Mouse (Mus musculus): ENCODE results near the gene Exoc6b.

Gene Exoc6b

DNA sequence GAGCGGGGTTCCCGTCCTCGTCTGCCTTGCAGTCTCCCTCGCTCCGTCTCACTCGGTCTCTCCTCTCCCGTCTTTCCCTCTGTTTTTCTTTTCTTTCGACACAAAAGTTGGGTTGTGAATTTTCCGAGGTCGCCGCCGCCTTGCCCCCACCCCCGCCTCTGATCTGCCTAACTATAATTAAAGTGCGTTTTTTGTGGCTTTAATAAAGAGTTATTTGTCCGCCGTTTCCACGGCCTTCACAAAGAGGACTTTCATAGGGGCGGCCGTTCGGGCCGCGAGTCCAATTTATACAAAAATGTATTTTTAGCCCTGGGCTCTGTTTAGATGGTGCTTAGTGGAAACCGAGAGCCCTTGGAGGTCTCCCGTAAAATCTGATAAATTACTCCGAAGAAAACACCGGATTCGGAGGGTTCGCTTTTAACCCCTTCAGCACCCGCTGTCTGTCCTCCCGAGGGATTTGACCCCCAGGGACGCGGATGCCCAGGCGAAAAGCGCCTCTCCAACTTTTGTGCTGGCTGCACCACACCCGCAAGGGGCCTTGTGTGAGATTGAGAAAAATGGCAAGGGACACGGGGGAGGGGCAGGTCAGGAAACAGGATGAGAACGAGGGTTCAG is 483.5 kb downstream of the Exoc6b start:
- DNase-seq (ENCODE audit: low spot score in 2 of 2), result no peak

- DNase-seq (ENCODE audit: low spot score in 2 of 2), result no peak
These were observed 484.3 kb downstream of the Exoc6b start for GRCm38 (mm10) chr6:84584783-84585685.

GRCm38 (mm10) chr6:84583841-84584782 is 485.2 kb downstream of the Exoc6b start:
- no peak for DNase-seq (ENCODE audit: low spot score in 2 of 2)

DNA sequence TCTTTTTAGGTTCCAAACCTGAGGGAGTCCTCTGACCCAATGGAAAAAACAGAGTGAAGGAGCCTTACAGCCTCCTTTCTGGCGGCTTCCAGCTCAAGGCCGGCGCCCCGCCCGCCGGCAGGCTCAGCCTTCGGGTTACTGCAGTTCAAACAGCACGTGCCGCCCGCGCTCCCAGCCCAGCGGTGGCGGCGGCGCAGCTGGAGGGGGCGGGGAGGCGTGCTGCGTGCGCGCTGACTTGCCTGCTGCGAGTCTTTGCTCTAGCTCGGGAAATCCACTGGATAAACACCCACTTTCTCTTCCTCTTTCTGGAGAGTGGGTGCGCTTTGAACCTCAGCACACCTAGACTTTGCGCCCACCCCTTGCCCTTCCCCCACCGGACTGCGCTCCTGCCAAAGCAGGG is 485.9 kb downstream of the Exoc6b start:
- DNase-seq (ENCODE audit: low spot score in 2 of 2), result no peak

DNA sequence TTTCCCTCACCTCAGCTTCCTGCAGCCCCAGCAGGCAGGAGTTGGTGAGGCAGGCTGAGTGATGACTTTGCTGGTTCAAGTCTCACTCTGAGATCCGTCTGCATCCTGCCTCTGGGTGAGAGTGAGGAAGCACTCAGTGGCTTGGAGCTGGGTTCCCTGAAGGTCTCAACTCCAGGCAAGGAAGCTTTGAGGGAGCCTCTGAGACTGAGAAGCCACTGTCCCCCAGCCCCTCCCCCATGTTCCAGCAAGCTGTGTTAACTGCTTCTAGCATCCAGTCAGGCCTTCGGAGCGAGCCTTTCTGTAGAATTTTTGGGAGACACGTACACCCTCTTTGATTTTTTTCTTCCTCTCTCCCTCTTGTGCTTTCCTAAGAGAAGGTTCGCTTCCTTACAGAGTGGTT is 486.5 kb downstream of the Exoc6b start:
- DNase-seq (ENCODE audit: low spot score in 2 of 2), result no peak

DNA sequence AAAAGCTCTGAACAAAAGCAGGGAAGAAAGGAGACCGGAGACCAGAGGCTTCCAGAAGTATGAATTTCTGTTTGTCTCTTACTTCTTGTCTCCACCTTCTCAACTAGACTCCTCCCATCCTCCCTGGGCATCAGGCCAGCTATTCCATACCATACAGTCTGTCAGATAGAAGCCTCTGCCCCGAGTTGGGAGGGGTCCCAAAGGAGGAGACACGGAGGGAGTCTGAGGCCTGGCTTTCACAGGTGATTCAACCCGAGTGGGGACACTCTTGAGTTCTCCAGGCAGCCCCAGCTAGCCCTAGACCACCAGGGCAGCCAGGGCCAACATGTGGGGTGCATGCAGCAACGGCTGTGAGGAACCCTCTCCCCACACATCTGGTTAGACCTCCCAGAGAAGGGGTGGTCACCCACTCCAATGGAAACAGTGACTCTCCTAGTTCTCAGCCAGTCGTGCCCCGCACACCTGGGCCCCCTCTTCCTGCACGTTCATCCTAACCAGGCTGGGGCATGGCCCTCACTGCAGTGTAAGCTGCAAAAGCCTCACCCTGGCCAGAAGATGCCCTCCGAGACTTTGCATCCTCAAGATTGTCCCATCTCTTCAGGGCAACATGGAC is 487.4 kb downstream of the Exoc6b start:
- no peak for DNase-seq (ENCODE audit: low spot score in 2 of 2)

DNA sequence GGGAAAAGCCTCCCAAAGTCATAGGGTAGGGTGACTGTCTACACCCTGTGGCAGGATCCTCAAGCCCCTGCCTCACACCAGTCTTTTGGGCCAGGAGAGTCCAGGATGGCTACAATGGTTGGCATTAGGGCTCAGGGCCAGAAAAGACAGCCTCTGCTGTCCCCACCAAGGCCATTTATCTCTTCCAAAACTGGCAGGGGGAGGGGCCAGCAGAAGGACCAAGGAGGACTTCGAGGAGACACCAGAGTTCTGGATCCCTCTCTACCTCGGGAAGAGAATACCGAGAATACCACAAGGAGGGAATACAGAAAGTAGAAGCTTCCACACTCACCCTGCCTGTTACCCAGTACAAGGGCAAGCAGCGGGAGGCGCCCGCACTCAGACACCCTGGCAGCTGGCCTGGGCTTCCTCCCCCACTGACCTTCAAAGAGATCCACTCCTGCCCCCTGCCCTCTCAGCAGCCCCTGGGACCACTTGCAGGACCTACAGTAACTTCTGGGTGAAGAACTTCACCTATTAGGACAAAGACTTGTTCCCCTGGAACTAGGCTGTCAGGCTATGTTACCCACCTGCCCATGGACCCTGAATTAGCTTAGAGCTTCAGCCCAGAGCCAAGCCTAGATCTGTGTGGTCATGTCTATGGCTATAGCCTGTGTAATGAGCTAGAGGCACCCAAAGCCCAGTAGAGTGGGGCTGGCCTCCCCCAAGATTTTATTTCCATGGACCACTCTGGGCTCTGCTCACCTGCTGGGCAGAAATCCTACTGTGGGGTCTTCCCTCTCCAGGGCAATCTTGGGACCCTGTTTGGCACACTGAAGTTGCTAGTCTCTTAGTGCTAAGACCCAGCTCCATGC is 488.1 kb downstream of the Exoc6b start:
- no peak for DNase-seq (ENCODE audit: low spot score in 2 of 2)

- no peak for DNase-seq (ENCODE audit: low spot score in 2 of 2)
These were observed 489.8 kb downstream of the Exoc6b start for GRCm38 (mm10) chr6:84579508-84579907.

GRCm38 (mm10) chr6:84578928-84579327 is 490.4 kb downstream of the Exoc6b start:
- DNase-seq (ENCODE audit: low spot score in 2 of 2), result no peak

GRCm38 (mm10) chr6:84577898-84578297 is 491.4 kb downstream of the Exoc6b start:
- no peak for DNase-seq (ENCODE audit: low spot score in 2 of 2)

DNA sequence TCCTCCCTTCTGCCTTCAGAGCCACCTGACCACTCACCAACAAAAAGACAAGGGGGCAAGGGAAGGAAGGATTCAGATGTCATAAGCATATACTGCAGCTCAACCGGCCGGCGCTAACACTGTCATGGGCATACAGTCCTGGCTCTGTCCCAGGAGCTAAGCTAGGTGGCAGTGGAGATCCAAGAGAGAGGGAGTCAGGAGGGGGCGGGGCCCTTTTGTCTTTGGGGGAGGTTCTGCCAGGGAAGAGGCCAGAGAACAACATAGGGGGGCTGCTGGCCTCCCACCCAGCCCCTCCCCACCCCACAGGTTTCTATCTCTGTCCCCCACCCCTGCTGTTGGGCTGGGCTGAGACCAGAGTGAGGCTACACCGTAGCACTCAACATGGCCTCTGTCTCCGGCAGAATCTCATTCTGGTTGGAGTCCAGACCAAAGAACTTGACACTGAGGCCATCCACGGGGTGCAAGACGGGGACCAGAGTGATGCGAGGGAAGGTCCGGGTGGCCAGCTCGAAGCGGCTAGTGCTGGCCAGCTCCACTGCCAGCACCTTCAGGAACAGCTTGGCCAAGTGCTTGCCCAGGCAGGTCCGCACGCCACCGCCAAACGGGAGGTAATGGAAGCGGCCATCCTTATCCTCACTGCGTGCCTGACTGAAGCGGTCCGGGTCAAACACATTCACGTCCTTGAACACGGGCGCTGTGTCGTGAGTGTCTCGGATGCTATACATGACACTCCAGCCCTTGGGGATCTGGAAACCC is 495.2 kb downstream of the Exoc6b start:
- no peak for DNase-seq (ENCODE audit: low spot score in 2 of 2)

DNA sequence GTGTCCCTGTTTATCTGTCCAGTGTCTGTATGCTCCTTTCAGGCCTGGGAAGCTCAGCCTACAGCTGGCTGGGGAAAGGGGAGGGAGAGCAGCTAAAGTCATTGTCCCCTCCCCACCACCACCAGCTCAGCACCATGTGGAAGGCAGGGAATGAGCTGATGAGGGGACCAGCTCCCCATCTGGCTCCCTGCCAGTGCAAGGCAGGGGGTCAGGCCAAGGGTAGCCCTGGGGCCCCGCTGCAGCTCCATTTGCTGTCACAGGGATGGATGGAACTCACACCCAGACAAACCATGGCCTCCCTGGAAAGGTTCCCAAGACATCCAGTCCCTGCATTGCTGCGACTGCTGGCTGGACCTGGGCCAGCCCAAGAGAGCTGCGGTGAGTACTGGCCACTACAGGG is 499.3 kb downstream of the Exoc6b start:
- DNase-seq (ENCODE audit: low spot score in 2 of 2), result no peak

DNA sequence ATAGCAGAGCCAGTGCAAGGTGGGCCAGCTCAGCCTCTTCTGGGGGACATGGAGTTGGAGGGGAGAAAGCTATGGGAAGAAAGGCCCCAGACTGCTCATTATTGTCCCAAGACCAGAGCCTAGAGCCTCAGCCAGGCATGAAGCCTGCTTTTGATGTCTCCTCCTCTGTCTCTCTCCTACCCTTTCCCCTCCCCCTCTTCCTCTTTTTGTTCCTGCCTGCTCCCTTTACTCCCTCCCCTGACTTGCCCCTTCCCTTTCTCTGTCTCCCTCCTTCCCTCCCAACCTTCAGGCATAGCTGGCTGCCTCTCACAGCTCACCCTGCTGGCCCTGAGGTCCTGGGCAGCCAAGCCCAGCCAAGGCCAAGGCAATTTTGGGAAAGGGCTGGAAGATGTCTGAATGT is 499.7 kb downstream of the Exoc6b start:
- no peak for DNase-seq (ENCODE audit: low spot score in 2 of 2)

DNA sequence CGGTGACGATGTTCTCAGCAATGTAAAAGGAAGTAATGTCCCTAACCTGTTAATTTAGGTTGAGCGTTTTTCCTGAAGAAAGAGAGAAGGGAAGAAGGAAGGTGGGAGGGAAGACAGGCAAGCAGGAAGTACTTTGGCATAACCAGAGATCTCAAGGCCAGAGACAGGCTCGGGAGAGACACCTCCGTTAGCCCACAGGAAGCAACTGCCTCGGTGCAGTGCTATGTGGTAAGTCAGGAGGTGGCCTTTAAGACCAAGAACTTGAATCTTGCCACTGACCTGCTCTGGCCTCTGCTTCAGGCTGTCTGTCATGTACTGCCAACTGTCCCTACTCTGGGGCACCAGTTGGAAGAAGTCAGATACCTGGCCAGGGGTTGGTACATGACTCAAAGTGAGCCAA is 500.4 kb downstream of the Exoc6b start:
- DNase-seq (ENCODE audit: low spot score in 2 of 2), result no peak
